Mouse (Mus musculus): Measurements from ENCODE around the gene Gfra4.
"Not testable (repeated sequence)": the region's sequence is repeated elsewhere in the genome, so short reads cannot be mapped to it uniquely, and the experiment has no call there.

Gene Gfra4

DNA sequence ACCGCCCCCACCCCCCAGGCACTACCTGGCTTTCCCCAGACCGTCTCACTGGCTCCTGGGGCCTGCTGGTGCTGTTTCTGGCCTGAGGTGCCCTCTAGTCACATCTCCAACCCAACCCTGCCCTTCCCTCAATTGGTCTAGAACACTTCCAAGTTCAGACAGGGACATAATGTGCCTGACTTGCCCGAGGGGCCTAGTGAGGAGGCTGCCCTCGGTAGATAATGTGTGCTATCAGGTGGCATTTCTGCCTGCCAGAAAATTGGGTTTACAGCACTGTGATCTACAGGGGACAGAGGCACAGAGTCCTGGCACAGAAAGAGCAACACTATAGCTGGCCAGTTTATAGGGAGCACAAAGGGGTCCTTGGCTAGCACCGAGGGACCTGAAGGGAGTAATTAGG is 9.2 kb upstream of the Gfra4 start:
- DNase-seq (ENCODE audit: low spot score in 2 of 2) = no peak

DNA sequence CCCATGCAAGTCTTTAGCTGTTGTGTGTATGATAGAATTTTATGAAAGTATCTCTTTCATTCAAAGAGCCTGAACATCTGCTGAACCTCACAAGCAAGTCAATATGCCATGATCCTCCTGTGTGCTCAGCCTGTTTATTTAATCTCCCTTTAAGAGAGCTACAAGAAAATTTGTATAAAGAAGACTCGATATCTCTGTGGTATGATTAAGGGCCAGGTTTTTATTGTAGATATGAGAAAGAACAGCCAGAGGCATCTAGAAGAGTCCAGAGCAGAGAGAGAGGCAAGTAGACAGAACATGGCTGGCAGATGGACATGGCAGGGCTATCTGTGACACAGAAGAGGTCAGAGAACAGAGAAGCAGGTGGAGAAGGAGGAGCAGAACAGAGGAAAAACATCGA is 3.1 kb upstream of the Gfra4 start:
- DNase-seq (ENCODE audit: low spot score in 2 of 2) = no peak

DNA sequence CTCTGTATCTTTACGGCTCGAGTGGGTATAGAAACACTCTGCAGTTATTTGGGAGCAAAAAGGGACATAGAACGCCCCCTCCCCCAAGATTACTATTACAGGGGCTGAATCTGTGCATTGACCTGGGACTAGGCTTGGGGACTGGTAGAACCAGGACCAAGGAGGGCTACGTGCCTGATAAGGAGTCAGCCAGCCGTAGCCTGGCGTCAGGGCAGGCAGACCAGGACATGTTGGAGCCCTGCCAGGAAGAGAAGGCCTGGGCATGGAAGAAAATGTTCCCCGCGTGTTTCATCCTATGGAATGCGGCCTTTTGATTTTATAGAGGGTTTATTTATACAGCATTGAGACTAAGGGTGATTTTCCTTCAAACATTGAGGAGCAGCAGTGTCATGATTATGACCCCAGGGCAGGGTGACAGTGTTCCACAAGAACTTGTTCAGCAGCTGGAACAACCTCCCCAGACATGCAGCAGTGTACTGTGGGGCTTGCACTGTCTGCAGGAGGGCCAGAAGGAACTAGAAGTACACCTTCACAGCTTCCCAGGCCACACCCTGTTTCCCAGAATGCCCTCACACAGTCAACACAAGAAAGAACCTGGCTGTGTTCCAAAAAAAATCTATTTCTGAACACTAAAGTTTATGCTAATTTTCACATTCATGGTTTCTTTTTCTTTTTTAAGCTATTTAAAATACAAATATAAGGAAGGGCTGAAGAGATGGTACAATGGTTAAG is 2.3 kb upstream of the Gfra4 start:
- DNase-seq (ENCODE audit: low spot score in 2 of 2) = no peak

DNA sequence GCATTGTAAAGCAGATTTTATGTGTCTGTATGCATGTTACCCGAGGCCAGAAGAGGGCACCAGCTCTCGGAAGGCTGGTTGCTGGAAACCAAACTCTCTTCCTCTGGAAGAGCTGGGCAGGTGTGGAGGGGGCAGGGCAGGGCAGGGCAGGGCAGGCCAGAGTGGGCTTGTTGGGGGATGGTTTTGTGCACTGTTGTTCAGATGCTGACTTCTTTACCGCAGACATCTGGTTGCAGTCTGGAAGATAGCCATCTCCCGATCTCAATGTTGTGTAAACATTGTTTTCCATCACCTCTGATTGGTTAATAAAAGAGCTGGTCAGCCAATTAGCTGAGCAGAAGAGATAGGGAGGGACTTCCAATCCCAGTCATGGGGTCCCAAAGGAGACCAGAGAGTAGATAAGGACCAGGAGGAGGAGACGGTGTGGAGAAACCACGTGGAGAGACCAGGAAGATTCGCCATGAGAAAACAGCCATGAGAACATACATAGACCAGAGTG is 1.5 kb upstream of the Gfra4 start:
- no peak for DNase-seq (ENCODE audit: low spot score in 2 of 2)

DNA sequence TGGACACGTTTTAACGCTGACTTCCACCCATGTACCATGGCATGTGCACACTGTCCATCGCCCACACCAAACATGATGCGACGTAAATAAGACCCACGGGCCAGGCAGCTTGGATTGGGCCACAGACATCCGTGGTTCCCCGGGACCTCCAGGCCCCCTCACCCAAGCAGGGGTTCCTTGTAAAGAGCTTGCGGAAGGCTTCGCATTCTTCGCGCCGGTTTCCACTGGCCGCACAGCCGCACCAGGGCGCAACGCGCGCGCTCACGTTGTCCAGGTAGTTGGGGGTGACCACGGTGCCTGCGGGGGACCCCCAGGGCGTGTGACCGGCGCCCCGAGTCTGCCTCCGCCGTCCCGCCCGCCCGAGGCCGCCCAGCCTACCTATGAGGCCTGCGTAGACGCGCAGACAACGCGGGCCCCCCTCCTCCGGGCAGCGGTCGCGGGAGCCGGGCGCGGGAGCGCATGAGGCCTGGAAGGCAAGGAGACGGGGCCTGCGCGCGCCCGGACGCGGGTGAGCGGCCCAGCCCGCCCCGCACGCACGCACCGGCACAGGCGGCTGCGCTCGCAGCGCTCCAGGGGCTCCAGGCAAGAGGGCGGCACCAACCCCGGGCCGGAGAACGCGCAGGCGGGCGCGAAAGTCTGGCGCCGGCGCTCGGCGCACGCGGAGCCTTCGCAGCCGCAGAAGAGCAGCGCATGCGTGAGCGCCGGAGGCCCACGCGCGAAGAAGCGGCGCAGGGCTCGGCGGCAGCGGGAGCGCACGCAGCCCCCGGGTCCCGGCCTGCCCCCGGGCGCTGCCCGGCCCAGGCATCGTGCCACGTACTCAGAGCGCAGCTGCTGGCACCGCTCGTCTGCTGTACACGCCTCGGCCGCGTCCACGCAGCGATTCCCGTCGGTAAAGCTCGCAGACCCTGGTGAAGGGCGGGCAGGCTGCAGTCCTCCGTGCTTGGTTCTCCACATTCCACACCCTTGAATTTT is 1.7 kb downstream of the Gfra4 start:
- DNase-seq (ENCODE audit: low spot score in 2 of 2) = no peak

DNA sequence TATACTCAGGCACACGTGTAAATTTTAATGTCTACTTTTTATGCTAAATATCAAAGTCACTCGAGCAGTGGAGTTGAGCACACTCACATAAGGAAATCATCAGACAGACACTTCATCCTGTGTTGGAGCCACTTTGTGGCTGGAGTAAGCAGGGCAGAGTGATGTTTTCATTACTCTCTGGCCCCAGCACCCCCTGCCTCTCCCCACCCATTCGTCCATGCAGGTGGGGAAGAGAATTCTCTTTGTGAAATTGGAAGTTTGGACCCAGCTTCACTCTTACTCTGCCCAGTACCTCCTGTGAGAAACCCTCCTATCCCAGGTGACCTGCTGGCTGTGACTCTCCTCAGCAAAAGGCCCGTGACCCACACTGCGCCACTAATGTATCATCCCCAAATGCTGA is 4.2 kb downstream of the Gfra4 start:
- DNase-seq (ENCODE audit: low spot score in 2 of 2) = no peak

DNA sequence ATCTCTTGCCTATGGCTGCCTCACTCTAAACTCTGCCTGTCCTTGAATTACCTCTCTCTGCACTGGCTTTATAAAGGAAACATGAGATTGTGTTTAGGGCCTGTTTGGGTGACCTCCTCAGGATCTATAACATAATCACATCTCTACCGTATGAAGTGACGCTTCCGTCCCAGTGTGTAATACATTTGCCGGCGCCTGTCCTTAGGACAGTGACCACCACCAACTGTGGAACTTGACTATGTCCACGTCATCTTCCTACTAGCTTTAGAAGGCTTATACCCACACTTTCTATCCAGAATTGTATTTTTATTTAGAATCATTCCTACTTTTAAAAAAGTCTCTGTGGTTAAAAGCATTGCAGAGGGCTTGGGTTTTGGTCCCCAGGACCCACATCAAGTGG is 4.7 kb downstream of the Gfra4 start:
- DNase-seq (ENCODE audit: low spot score in 2 of 2) = no peak

DNA sequence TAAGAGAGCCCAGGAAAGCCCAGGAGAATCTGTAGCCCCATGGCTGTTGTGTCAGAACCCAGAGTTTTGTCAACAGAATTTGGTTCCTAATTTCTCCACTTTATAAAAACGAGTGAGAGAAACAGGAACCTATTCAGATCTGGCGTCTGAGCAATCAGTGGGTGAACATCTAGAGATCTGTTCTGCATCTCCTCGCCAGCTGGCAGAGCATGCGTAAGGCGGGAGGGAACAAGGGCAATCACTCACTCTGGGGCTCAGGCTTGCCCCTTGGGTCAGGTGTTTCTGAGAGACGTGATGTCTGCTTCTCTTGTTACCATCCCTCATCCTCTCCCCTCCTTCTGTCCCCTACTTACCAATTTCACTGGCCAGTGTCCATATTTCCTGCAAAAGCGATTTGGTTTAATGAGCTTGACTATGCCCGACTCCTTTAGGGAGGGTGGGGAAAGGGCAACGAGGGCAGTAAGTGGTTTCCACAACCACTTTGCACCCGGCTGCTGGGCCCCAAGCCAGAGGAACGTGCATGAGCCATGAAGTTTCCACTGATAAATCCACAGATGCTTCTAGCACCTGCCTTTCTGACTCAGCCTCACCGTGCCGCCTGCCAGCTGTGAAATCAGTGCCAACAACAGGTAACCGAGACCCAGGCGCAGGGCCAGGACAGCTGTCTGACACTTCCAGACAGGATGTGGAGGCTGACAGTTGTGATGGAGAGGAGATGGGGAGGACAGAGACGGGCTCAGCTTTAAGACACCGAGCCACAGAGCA is 5.5 kb downstream of the Gfra4 start:
- DNase-seq (ENCODE audit: low spot score in 2 of 2) = no peak

DNA sequence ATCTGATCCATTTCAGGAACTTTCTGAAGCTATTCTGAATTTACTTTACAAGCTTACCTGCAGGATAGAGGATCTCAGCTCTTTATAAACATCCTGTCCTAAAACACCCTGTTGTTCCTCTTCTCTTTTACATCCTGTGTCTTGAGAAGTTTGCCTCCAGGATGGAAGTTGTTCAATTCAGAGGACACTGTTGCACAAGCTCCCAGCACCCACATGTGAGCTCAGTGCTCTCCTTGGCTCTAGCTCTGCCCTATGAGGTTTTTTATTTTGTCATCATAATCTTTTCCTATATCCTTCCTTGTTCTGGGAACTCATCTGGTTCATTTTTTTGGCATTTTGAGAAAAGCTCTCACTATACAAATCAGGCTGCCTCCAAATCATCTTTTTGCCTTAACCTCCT is 6.1 kb downstream of the Gfra4 start:
- no peak for DNase-seq (ENCODE audit: low spot score in 2 of 2)

DNA sequence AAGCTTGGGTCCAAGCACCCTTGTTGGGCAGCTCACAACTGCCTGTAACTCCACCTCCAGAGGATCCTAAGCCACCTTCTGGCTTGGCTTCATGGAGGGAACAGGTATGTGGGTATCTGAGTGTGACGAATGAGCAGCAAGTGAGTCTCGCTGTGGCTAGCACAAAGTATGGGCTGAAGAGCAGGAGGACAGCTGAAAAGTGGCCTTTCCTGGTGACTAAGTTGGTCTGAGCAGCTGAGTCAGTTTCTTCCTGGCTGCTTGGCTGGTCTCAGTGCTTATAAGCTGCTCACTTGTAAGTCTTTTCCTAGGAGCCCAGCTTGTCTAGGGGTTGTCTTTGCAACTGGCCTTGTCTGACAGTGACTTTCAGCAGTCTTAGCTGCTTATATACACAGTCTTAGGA is 6.5 kb downstream of the Gfra4 start:
- DNase-seq (ENCODE audit: low spot score in 2 of 2) = no peak

DNA sequence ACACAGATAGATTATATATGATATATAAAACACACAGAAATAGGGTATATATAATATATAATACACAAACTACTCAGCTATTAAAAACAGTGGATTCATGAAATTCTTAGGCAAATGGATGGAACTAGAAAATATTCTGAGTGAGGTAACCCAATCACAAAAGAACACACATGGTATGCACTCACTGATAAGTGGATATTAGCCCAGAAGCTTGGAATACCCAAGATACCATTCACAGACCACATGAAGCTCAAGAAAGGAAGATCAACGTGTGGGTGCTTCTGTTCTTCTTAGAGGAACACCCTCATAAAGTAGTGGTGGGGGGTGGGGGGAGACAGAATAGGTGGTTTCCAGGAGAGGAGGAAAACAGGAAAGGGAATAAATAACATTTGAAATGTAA is 11.5 kb downstream of the Gfra4 start:
- DNase-seq (ENCODE audit: low spot score in 2 of 2) = not testable (repeated sequence)

DNA sequence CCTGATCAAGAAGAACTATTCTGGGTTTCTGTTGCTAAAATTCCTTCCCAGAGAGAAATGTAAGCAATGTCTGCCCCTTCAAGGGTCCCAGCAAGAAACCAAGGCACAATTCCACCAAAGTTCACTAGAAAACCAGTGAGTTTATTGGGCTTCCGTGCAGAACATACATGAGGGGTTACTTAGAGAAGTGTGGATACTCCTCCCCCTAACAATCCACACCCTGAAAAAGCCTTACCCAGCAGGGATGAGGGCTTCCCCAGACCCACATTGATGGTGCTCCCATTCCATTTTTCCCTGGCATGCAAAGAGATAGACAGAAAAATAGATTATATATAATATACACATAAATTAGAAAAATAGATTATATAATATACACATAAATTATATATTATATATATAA is 11.9 kb downstream of the Gfra4 start:
- DNase-seq (ENCODE audit: low spot score in 2 of 2) = no peak

DNA sequence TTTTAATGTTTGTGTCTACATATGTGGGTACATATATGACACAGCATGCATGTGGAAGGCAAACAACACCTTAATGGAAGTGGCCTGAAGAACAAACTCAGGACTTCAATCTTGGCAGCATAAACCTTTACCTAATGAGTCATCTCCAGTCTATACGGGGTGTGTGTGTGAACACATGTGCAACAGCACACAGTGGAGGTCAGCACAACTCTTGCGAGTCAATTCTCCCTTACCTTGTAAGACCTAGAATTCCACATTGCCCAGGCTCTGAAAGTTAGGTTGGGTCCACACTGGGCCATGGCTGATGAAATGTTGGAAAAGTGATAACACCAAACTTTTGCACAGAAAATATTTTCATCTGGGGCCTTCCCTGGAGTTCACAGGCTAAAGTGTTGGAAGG is 12.3 kb downstream of the Gfra4 start:
- no peak for DNase-seq (ENCODE audit: low spot score in 2 of 2)

DNA sequence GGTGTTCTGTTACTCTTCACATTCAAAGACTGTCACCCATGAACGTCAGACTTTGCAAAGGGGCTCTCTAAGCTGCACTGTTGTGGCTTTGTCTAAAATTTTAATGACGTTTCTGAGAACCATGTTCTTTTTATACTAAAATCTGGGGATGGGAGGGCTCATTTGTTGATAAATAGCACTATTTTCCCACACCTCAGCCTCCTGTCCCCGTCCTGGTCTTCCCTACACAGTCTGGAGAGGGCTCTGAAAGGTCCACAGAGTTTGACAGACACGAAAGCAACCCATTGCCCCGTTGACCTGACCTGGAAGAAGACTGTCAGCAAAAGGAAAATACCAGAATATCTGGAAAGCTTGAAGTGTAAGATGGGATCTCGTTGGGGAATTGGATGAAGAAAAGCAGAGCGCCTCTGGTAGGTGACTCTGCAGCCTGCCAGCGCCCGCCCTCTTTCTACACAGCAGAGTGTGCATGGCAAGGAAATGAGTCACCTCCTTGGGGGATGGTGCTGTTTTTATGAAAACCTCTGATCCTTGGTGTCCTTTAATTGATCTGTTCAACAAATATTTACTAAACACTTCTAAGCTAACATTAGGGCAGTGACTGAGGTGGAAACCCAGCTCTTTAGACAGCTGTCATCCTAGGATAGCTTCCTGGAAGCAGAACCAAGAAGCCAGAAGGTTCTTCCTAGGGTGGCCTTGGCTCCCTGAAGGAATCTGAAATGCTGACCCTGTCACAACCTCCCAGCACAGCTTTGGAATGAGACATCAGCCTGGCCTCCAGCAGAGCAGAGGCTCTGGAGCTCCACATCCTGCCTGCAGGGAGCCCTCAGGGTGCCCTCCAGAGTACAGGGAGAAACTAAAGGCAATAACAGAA is 13.6 kb downstream of the Gfra4 start:
- peak in 1 of 2 experiments; percentile 42 for DNase-seq (ENCODE audit: low spot score in 2 of 2)

DNA sequence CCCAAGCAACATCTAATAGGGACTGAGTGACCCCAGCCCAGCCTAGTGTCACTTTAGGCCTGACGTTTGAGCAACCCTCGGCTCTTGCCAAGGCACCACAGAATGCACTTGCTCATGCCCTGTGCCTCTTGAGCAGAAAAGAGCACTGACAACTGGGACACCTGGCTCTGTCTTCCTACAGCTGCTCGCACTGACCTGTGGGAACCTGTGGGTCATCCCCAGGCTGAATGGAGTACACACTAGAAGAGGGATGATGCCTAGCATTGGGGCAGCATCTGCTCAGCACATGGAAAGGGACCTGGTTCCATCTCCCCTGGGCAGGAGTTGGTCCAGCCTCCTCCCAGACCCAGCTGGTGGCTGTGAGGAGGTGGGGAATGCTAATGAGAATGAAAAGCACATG is 15.9 kb downstream of the Gfra4 start:
- DNase-seq (ENCODE audit: low spot score in 2 of 2) = no peak

DNA sequence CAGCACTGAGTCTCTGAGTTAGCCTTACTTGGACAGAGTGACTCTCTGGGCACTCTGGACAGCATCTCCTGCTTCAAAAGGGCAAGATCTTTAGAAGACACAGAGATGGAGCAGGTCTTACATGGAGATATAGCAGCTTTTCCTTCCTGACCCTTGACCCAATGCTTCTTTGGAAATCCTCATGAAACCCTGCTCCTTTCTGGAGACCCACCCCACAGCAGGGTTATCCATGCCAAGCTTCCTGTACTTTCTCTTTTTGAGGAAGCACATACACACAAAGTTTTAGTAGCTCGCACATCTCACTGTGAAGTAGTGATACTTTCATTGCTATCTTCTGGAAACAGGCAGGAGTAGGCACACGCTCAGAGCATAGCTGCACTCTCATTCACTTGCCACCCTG is 17.7 kb downstream of the Gfra4 start:
- no peak for DNase-seq (ENCODE audit: low spot score in 2 of 2)

DNA sequence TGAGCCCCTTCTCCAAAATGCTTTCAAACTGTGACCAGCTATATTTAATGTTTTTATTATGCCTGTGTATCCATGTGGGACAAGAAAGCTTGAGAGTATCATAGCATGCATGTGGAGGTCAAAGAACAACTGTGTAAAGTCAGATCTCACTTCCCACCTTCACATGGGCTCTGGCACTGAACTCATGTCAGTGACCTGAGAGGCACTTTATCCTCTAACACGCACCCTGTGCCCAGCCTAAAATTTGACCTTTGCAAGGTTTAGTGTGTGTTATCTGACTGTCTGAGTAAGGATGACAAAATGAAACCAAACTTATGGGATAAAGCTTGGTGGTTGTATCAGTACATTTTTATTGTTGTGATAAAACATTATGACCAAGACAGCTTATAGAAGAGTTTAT is 32.3 kb downstream of the Gfra4 start:
- no peak for DNase-seq (ENCODE audit: low spot score in 2 of 2)

DNA sequence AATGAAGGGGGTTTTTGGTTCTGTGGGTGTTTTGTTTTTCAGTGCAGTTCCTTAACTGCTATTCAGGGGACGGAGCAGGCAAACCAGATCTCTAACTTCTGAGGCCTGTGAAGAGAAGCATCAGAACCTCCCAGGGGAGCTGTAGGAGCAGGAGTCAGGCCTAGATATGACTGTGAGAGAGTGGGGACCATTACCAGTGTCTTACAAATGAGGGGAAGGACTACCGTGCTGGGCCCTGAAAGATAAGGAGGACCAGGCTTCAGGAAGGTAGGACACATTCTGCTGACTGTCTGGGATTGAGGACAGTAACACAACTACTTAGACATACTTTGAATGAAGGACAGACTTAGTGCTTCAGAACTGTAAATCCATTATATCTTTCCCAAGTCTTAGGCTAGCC is 33.8 kb downstream of the Gfra4 start:
- DNase-seq (ENCODE audit: low spot score in 2 of 2) = no peak

DNA sequence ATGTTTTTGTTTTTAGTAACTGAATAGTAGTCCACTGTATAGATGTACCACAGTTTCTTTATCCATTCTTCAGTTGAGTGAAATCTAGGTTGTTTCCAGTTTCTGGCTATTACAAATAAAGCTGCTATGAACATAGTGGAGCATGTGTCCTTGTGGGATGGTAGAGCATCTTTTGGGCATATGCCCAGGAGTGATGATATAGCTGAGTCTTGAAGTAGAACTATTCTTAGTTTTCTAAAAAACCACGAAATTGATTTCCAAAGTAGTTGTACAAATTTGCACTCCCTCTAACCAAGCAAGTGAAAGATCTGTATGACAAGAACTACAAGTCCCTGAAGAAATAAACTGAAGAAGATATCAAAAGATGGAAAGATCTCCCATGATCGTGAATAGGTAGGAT is 50.1 kb downstream of the Gfra4 start:
- DNase-seq (ENCODE audit: low spot score in 2 of 2) = no peak
